Mouse (Mus musculus) liver, embryonic 15.5 days (tissue): ENCODE results near the gene Cd69. TPM values are rescaled to one million over a fixed set of nuclear protein-coding genes. Genes with fewer than 3 reads are reported as not detected.

ENCODE experiments used
- ATAC-seq: fragments of 200-750 bp; cut with Nextera tagmentation; 2 replicates; pipeline ENCODE4 v1.8.0; 2017; ENCODE audit warnings: moderate number of reproducible peaks, mild to moderate bottlenecking, moderate library complexity; ENCODE audit not compliant: insufficient read depth
- H3K27ac ChIP-seq: fragments of 300-500 bp; sonication (generic); replicated peaks from 2 replicates; pipeline ENCODE4 v1.5.1; 2015; ENCODE audit warnings: mild to moderate bottlenecking, inconsistent platforms
- H3K27me3 ChIP-seq: fragments of 300-500 bp; sonication (generic); 2 replicates; pipeline ENCODE4 v1.6.1; 2015; ENCODE audit warnings: mild to moderate bottlenecking, inconsistent platforms
- H3K36me3 ChIP-seq: fragments of 300-500 bp; sonication (generic); replicated peaks from 2 replicates; pipeline ENCODE4 v1.6.1; 2015; ENCODE audit warnings: moderate library complexity, mild to moderate bottlenecking, inconsistent platforms
- H3K4me1 ChIP-seq: fragments of 300-500 bp; sonication (generic); replicated peaks from 2 replicates; pipeline ENCODE4 v1.6.1; 2015; ENCODE audit warnings: inconsistent platforms
- H3K4me2 ChIP-seq: fragments of 300-500 bp; sonication (generic); 2 replicates; pipeline ENCODE4 v1.6.1; 2015; ENCODE audit warnings: moderate library complexity, mild to moderate bottlenecking, inconsistent platforms
- H3K4me3 ChIP-seq: fragments of 300-500 bp; sonication (generic); replicated peaks from 2 replicates; pipeline ENCODE4 v1.5.1; 2015; ENCODE audit warnings: mild to moderate bottlenecking, inconsistent platforms
- H3K9ac ChIP-seq: fragments of 300-500 bp; sonication (generic); 2 replicates; pipeline ENCODE4 v1.6.1; 2015; ENCODE audit warnings: moderate library complexity, mild to moderate bottlenecking, inconsistent platforms
- H3K9me3 ChIP-seq: fragments of 300-500 bp; sonication (generic); replicated peaks from 2 replicates; pipeline ENCODE4 v1.6.1; 2016; ENCODE audit warnings: inconsistent platforms
- WGBS: fragments of 180-500 bp; shearing (Covaris S2); methylation state at CpG from one replicate; pipeline ENCODE4 v1.1.7; 2015; ENCODE audit warnings: mixed read lengths; ENCODE audit not compliant: insufficient replicate concordance; 5-methylcytosine and 5-hydroxymethylcytosine counted together
- polyA plus RNA-seq: library from polyadenylated mRNA; unstranded; fragments of >200 nt; fragmentation: Nextera tagmentation; extraction: Ambion mirVana; gene quantifications from 2 replicates; pipeline ENCODE4 v1.2.1, GENCODE M21; 2015

The Cd69 gene
- polyA plus RNA-seq: 0.93 and 1.2 TPM in 2 replicates

DNA sequence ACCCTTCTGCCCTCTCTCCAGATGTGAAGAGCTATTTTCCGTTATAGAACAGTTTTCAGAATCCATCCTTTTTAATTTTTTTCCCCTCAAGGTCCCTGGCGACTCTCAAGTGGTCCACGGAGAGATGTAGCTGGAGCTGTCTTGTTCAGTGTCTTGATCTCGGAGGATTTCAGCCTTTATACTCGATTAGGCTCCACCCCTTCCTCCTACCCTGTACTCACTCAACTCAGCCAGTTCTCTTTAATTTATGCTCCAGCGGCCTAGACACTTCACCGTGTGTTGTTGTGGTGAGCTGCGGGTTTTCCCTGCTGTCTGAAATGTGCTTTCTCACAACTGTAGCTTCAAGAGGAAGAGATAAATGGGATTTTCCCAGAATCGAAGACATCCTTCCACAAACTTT, at the start of gene Cd69:
Gene Cd69 (minus strand): TSS at position 217 of the 400 bp plus-strand sequence.
- 18% methylated on average over 9 of the region's 9 CpGs for WGBS
- H3K36me3 ChIP-seq: no peaks in the 10 kb centered on the region
- H3K9ac ChIP-seq: no peak within 1 kb of the TSS
- H3K27ac ChIP-seq: peak within 1 kb of the TSS; percentile 11; the same call in 1 of the 2 replicates
- peak within 1 kb of the TSS; percentile 12; the same call in 1 of the 2 replicates for H3K4me3 ChIP-seq
- H3K4me1 ChIP-seq: no peaks in the 10 kb centered on the region
- H3K4me2 ChIP-seq: peak within 1 kb of the TSS; percentile 13
- H3K9me3 ChIP-seq: no peaks in the 10 kb centered on the region
- no peaks in the 10 kb centered on the region for H3K27me3 ChIP-seq
- peak; percentile 28; the same call in 1 of the 2 replicates for ATAC-seq

DNA sequence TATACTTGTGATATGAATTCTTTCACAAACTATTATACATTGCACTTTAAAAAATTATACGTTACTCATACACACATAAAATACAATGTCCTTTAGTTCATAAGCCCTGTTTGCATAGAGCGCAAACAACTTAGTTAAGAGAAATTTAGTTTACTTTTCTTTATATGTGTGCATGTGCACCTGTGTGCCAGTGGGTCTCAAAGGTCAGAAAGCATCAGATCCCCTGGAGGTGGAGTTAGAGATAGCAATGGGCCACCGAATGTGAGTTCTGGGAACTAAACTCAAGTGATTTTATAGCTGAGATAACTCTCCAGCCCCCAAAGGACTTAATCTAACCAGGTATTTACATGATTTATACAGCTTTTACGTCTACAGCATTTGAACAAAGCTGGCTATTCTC, 44.1 kb upstream of the Cd69 start:
- no peak overlapping the region for H3K9ac ChIP-seq
- WGBS: 62% methylated on average over 4 of the region's 4 CpGs
- no peak overlapping the region for H3K27ac ChIP-seq
- H3K36me3 ChIP-seq: no peaks in the 10 kb centered on the region
- no peak overlapping the region for H3K4me3 ChIP-seq
- H3K4me1 ChIP-seq: no peaks in the 10 kb centered on the region
- H3K4me2 ChIP-seq: no peak overlapping the region
- no peaks in the 10 kb centered on the region for H3K9me3 ChIP-seq
- no peak for ATAC-seq
- H3K27me3 ChIP-seq: no peaks in the 10 kb centered on the region

DNA sequence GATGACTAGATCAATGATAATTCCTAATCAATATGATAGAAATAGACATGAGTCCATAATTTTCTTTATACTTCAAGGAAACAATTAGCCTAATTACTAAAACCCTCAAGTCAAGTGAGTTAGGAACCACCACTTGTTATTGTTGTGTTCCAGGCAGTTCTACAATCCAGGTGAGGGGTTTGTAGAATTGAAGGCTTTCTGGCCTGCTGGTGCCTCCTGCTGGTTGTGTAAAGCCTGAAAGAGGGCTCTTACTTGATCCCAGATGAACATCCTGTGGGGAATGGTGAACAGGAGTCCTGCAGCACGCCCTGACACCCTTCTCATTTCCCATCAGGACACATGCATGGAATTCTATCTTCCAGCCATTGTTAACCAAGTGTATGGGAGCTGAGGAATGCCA, 43.2 kb upstream of the Cd69 start:
- no peaks in the 10 kb centered on the region for H3K27me3 ChIP-seq
- no peak overlapping the region for H3K4me2 ChIP-seq
- no peaks in the 10 kb centered on the region for H3K4me1 ChIP-seq
- no peak overlapping the region for H3K4me3 ChIP-seq
- ATAC-seq: no peak
- 32% methylated on average over 1 of the region's 1 CpGs for WGBS
- H3K36me3 ChIP-seq: no peaks in the 10 kb centered on the region
- H3K9me3 ChIP-seq: no peaks in the 10 kb centered on the region
- H3K27ac ChIP-seq: no peak overlapping the region
- no peak overlapping the region for H3K9ac ChIP-seq

DNA sequence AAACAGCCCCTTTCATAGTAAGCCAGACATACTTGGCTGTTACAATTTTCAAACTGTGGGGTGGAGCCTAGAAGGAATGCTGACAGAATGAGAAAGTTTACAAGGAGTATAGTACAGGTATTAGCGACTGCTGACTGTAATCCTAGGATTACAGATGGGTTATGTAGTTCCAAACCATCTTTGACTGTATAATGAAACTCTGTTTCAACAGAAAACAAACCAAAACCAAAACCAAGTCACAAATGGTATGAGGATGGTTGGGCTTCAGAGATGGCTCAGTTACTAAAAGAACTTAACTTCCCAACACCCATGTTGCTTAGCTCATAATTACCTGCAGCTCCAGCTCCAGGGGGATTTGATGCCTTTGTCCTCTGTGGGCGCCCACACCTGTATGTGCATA, 41.2 kb upstream of the Cd69 start:
- H3K27me3 ChIP-seq: no peaks in the 10 kb centered on the region
- H3K4me3 ChIP-seq: no peak overlapping the region
- no peak overlapping the region for H3K4me2 ChIP-seq
- no peak overlapping the region for H3K9ac ChIP-seq
- H3K4me1 ChIP-seq: no peaks in the 10 kb centered on the region
- 49% methylated on average over 2 of the region's 2 CpGs for WGBS
- H3K27ac ChIP-seq: no peak overlapping the region; the same call in 1 of the 2 replicates
- no peaks in the 10 kb centered on the region for H3K36me3 ChIP-seq
- H3K9me3 ChIP-seq: no peaks in the 10 kb centered on the region
- ATAC-seq: no peak

DNA sequence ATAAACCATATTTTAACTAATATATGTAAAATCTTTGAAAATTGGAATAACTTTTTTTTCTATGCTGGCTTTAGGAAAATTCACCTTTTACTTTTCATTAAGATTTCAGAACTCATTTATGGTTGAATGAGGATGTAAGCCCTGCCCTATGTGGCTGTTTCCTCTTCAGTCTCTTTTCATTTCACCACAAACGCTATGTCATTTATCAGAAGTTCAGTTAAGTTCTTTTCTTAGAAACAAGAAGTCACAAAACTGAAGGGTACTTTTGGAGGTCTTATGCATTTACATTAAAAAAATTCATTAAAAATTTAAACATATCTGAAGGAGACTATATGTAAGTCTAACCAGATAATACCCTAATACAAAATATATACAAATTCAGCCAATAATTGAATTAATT, 40.5 kb upstream of the Cd69 start:
- Histone ChIP-seq H3K4me3 (no peak overlapping the region), H3K27me3 (no peaks in the 10 kb centered on the region), H3K4me1 (no peaks in the 10 kb centered on the region)

DNA sequence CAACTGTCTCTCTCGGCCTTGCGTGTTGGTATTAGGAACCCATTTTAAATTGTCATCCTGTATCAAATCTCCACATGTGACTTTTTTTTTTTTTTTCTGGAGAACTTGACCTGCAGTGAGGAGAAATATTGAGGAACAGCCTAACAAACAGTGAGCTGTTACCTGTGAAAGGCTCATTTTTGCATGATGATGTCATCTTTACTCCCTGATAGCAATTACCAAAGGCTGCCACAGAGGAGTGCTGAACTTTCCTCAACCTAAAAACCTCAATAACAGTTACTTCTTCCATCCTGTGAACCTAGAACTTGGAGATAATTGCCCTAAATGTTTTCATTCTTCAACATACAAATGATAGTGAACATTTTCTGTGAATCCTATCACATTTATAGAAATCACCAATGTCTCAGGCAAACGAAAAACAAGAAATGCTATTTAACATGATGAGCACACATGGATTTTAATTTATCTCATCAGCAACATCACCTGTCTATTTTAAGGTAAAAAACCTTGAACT, 39.5 kb upstream of the Cd69 start:
- ATAC-seq: no peak
- Histone ChIP-seq H3K27ac (no peak overlapping the region), H3K4me3 (no peak overlapping the region), H3K9me3 (no peaks in the 10 kb centered on the region), H3K27me3 (no peaks in the 10 kb centered on the region), H3K4me1 (no peaks in the 10 kb centered on the region), H3K4me2 (no peak overlapping the region), H3K36me3 (no peaks in the 10 kb centered on the region), H3K9ac (no peak overlapping the region)
- WGBS: 61% methylated on average over 3 of the region's 3 CpGs

More for the DNA sequence above, 40.5 kb upstream of the Cd69 start:
- H3K9me3 ChIP-seq: no peaks in the 10 kb centered on the region
- no peak overlapping the region for H3K4me2 ChIP-seq
- no peak overlapping the region for H3K27ac ChIP-seq
- no peak for ATAC-seq
- H3K36me3 ChIP-seq: no peaks in the 10 kb centered on the region
- H3K9ac ChIP-seq: no peak overlapping the region
- WGBS: 13% methylated on average over 1 of the region's 1 CpGs

DNA sequence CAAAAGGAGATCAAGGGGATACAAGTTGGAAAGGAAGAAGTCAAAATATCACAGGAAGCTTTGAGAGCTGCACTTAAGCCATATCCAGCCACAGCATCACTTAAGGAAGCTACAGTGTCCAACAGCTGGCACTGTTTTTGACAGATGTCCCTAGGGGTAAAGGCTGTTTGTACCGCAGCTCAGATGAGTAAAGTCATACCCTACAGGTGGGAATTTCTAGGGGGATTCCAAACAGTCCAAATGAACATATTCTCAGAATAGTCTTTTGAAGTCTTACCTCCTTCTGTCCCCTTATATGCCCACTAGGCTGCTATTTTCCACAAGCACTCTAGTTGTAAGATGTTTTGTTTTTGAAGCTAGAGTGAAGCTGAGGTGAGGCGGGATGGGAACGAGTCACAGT, 37.3 kb upstream of the Cd69 start:
- no peak overlapping the region for H3K9ac ChIP-seq
- no peak overlapping the region for H3K4me2 ChIP-seq
- no peaks in the 10 kb centered on the region for H3K36me3 ChIP-seq
- no peak for ATAC-seq
- no peaks in the 10 kb centered on the region for H3K27me3 ChIP-seq
- H3K27ac ChIP-seq: no peak overlapping the region
- no peak overlapping the region for H3K4me3 ChIP-seq
- no peaks in the 10 kb centered on the region for H3K4me1 ChIP-seq
- H3K9me3 ChIP-seq: no peaks in the 10 kb centered on the region
- 51% methylated on average over 3 of the region's 3 CpGs for WGBS

DNA sequence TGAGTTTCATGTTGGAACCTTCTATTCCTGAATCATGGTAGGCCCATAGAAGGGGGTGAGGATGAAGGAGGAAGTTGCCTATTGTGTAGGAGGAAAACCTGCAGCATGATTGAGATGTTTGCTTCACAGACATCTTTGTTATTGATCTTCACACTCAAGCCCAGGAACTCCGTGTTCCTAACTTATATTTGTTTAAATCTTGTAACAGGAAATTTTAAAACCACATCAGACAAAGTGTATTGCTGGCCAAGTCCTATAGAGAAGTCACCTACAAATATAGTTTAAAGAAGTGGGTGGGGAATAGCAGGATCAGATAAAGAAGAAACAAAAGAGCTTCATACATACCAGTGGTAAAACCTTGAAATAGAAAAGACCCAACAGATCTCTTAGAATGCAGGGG, 28.9 kb upstream of the Cd69 start:
- Histone ChIP-seq H3K27me3 (no peaks in the 10 kb centered on the region), H3K36me3 (no peaks in the 10 kb centered on the region), H3K9ac (no peak overlapping the region), H3K27ac (no peak overlapping the region), H3K4me3 (no peak overlapping the region), H3K4me1 (no peaks in the 10 kb centered on the region), H3K9me3 (no peaks in the 10 kb centered on the region), H3K4me2 (no peak overlapping the region)
- ATAC-seq: no peak
- WGBS: 22% methylated on average over 1 of the region's 1 CpGs

DNA sequence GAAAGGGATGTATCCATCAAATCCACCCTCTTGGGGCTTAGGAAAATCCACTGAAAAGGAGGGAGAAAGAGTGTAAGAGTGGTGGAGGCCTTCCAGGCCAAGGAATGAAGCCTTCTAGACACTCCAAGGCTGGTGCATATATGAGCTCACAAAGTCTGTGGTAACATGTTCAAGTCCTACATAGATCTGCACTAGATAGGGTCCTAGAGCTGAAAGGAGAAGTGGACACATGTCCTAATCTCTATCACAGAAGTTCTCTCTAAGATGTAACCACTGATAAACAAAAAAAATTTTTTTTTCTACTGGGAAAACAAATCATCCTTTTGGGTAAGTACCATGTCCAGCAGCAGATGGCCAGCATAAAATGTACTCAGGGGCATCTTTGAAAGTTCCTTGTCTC, 13.5 kb upstream of the Cd69 start:
- Histone ChIP-seq H3K4me3 (no peak overlapping the region), H3K9me3 (no peaks in the 10 kb centered on the region), H3K4me1 (no peaks in the 10 kb centered on the region), H3K27ac (no peak overlapping the region), H3K27me3 (no peaks in the 10 kb centered on the region), H3K9ac (no peak overlapping the region), H3K4me2 (no peak overlapping the region), H3K36me3 (no peaks in the 10 kb centered on the region)
- ATAC-seq: no peak

DNA sequence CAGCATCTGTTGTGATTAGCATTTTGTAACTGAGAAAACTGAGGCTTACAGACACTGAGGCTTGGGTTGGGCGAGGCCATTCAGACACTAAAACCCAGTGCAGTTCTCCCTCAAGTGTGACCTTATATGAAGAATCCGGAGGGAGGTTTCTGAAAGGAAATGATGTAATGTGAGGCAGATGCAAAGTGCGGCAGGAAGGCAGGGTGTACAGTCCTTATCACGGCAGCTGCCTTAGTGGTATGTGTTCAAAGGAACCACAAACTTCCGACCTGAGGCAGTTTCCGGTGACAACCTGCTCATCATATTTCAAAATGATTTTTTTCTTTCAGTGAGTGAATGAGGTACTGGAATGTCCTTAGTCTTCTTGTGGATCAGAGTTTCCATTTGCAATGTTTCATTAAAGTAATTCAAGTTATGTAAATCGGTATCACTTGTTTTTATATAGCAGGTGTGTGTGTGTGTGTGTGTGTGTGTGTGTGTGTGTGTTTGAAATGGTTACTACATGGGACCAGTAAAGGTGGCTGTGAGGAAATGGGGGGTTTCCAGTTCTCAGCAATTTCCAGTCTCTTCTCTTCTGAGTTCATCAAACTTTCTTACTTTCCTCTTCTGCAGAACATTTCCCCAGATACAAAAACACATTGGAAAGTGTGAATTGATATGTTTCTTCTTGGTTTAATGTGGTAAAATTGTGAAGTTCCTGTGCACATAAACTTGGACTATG, 9.3 kb upstream of the Cd69 start:
- WGBS: 18% methylated on average over 7 of the region's 7 CpGs

DNA sequence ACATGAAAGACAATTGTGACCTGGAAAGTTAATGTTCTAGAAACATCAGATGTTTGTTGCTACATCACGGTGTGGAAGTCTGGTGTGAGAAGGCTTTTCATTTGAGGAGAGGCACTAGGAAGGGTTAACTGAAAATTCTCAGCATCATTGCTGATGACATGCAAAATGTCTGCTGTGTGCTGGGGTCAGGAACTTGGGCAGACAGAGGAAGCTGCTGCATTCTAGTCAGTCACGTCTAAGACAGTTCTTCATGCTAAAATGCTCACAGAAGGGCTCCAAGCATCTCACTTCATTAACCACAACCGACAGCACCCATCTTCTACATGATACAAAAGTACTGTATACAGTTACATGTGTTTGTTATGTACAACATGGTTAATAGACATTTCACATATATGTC, 8.0 kb upstream of the Cd69 start:
- no peak overlapping the region for H3K4me2 ChIP-seq
- no peak overlapping the region for H3K4me3 ChIP-seq
- H3K9me3 ChIP-seq: no peaks in the 10 kb centered on the region
- no peak overlapping the region for H3K27ac ChIP-seq
- no peaks in the 10 kb centered on the region for H3K4me1 ChIP-seq
- WGBS: 47% methylated on average over 3 of the region's 3 CpGs
- ATAC-seq: no peak
- H3K36me3 ChIP-seq: no peaks in the 10 kb centered on the region
- no peak overlapping the region for H3K9ac ChIP-seq
- H3K27me3 ChIP-seq: no peaks in the 10 kb centered on the region

More for the DNA sequence above, 9.3 kb upstream of the Cd69 start:
- no peak overlapping the region for H3K9ac ChIP-seq
- H3K36me3 ChIP-seq: no peaks in the 10 kb centered on the region
- H3K4me3 ChIP-seq: no peak overlapping the region
- no peaks in the 10 kb centered on the region for H3K9me3 ChIP-seq
- H3K27me3 ChIP-seq: no peaks in the 10 kb centered on the region
- ATAC-seq: peak; percentile 52; the same call in 1 of the 2 replicates
- no peak overlapping the region for H3K27ac ChIP-seq
- no peak overlapping the region for H3K4me2 ChIP-seq
- H3K4me1 ChIP-seq: no peaks in the 10 kb centered on the region

DNA sequence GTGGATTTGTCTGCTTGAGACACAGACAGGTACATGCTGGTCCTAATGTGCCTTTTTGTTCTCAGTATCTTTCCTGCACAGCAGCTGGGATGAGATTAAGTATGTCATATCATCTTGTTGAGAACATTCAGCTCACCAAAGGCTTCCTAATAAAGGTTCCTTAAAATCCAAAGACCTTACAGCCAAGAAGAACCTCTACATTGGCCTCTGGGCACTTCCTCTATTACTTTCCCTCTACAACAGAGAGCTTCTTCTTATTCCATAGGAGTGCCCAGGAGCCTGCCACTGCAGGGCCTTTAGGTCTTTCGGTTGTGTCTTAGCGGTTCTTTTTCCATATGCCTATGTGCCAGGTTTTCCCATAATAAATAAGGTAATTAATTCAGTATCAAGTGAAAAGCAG, 1.2 kb upstream of the Cd69 start:
- Histone ChIP-seq H3K9me3 (no peaks in the 10 kb centered on the region), H3K4me1 (no peaks in the 10 kb centered on the region), H3K4me2 (no peak overlapping the region), H3K36me3 (no peaks in the 10 kb centered on the region), H3K9ac (no peak overlapping the region), H3K27ac (no peak overlapping the region; the same call in 1 of the 2 replicates), H3K4me3 (no peak overlapping the region), H3K27me3 (no peaks in the 10 kb centered on the region)
- 78% methylated on average over 2 of the region's 2 CpGs for WGBS
- no peak for ATAC-seq
